Mouse (Mus musculus): ENCODE results near the gene Rbfox1. TPM values are rescaled to one million over a fixed set of nuclear protein-coding genes. Genes with fewer than 3 reads are reported as not detected.

Gene Rbfox1
- polyA plus RNA-seq, 1 experiment from 2014 or later = 1.9 TPM

- WGBS = 48% methylated on average over 9 of the region's 9 CpGs
- Histone ChIP-seq H3K9me3 (ENCODE audit: control insufficient read depth, low read length) (no peaks in the 10 kb centered on the region), H3K9ac (ENCODE audit: low read length) (no peak overlapping the region), H3K4me2 (replicated peaks; ENCODE audit: low read depth) (no peak overlapping the region), H3K36me3 (ENCODE audit: control insufficient read depth, insufficient read depth, low read length) (no peaks in the 10 kb centered on the region), H3K4me3 (ENCODE audit: low read depth, low read length) (no peak overlapping the region), H3K4me1 (replicated peaks; ENCODE audit: control insufficient read depth, insufficient read depth) (peaks cover 3% of the 10 kb centered on the region; the same call in 1 of the 2 replicates), H3K27me3 (ENCODE audit: control insufficient read depth, insufficient read depth, low read length) (no peaks in the 10 kb centered on the region), H3K27ac (replicated peaks) (no peak overlapping the region)
- ATAC-seq (ENCODE audit: low FRiP score, low TSS enrichment) = 0 out of 2 replicates have a peak, but pooled peaks have one; percentile 42
- no peak for TF ChIP-seq EP300 (optimal IDR thresholded peaks at IDR 0.05)
- no peak for TF ChIP-seq CTCF (IDR thresholded peaks at IDR 0.05; ENCODE audit: low read depth)
- peak; percentile 17 for DNase-seq (ENCODE audit: low spot score)
Measured at GRCm38 (mm10) chr16:6716214-6716911, 831.2 kb downstream of the Rbfox1 start.

DNA sequence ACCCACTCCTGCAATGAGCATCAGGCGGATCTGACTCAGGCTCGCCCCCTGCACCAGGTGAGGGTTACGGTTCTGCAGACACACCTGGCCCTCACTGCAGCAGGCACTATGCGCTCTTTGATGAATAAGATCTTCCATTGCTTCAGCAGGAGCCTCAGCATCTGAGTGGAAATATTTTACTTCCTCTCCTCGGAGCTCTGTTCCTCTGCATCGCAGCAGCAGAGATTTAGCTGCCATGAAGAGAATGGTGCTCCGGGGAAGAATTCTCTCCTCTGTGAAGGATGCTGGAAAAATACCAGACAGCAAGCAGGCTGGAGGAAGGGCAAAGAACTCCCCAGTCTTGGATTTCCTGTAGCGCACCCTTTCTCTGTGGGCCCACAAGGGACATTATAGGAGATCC lies 833.9 kb downstream of the Rbfox1 start:
- no peak for TF ChIP-seq EP300 (optimal IDR thresholded peaks at IDR 0.05)
- no peak for TF ChIP-seq CTCF (IDR thresholded peaks at IDR 0.05; ENCODE audit: low read depth)
- Histone ChIP-seq H3K4me1 (replicated peaks; ENCODE audit: control insufficient read depth, insufficient read depth) (peaks cover 3% of the 10 kb centered on the region; the same call in 1 of the 2 replicates), H3K9me3 (ENCODE audit: control insufficient read depth, low read length) (no peaks in the 10 kb centered on the region), H3K27me3 (ENCODE audit: control insufficient read depth, insufficient read depth, low read length) (no peaks in the 10 kb centered on the region), H3K4me3 (ENCODE audit: low read depth, low read length) (no peak overlapping the region), H3K36me3 (ENCODE audit: control insufficient read depth, insufficient read depth, low read length) (no peaks in the 10 kb centered on the region), H3K4me2 (replicated peaks; ENCODE audit: low read depth) (no peak overlapping the region), H3K9ac (ENCODE audit: low read length) (no peak overlapping the region), H3K27ac (replicated peaks) (no peak overlapping the region)
- ATAC-seq (ENCODE audit: low FRiP score, low TSS enrichment) (no peak), DNase-seq (ENCODE audit: low spot score) (no peak)
- 67% methylated on average over 8 of the region's 8 CpGs for WGBS

DNA sequence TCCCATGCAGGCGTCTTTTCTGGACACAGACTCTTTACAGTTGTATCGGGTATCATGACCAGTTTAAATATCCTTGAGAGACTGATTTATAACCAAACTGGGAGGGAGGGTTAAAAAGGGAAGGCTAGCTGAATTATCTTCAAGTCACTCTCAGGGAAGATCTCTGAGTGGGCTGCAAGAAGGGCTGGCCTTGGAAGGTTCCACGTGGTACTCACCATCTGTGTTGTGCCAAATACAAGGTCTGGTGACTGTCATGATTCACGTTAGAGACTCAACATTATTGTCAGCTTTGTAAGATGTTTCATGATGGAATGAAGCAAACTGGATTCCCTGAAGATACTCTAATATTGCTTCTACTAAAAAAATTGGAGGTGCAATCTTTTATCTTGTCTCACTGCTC lies 847.5 kb downstream of the Rbfox1 start:
- Histone ChIP-seq H3K4me3 (ENCODE audit: low read depth, low read length) (no peak overlapping the region), H3K27ac (replicated peaks) (no peak overlapping the region), H3K36me3 (ENCODE audit: control insufficient read depth, insufficient read depth, low read length) (no peaks in the 10 kb centered on the region), H3K9me3 (ENCODE audit: control insufficient read depth, low read length) (no peaks in the 10 kb centered on the region), H3K27me3 (ENCODE audit: control insufficient read depth, insufficient read depth, low read length) (no peaks in the 10 kb centered on the region), H3K9ac (ENCODE audit: low read length) (no peak overlapping the region), H3K4me1 (replicated peaks; ENCODE audit: control insufficient read depth, insufficient read depth) (no peaks in the 10 kb centered on the region), H3K4me2 (replicated peaks; ENCODE audit: low read depth) (no peak overlapping the region)
- ATAC-seq (ENCODE audit: low FRiP score, low TSS enrichment) (no peak), DNase-seq (ENCODE audit: low spot score) (no peak)
- WGBS = 75% methylated on average over 4 of the region's 4 CpGs
- no peak for TF ChIP-seq EP300 (optimal IDR thresholded peaks at IDR 0.05)
- TF ChIP-seq CTCF (IDR thresholded peaks at IDR 0.05; ENCODE audit: low read depth) = no peak

GRCm38 (mm10) chr16:6733427-6733826 lies 848.3 kb downstream of the Rbfox1 start:
- H3K27ac ChIP-seq (replicated peaks) = no peak overlapping the region
- DNase-seq (ENCODE audit: low spot score) (no peak), ATAC-seq (ENCODE audit: low FRiP score, low TSS enrichment) (no peak)
- no peaks in the 10 kb centered on the region for H3K9me3 ChIP-seq (ENCODE audit: control insufficient read depth, low read length)
- H3K4me2 ChIP-seq (replicated peaks; ENCODE audit: low read depth) = no peak overlapping the region
- TF ChIP-seq CTCF (IDR thresholded peaks at IDR 0.05; ENCODE audit: low read depth) (no peak), EP300 (optimal IDR thresholded peaks at IDR 0.05) (no peak)
- no peaks in the 10 kb centered on the region for H3K4me1 ChIP-seq (replicated peaks; ENCODE audit: control insufficient read depth, insufficient read depth)
- H3K36me3 ChIP-seq (ENCODE audit: control insufficient read depth, insufficient read depth, low read length) = no peaks in the 10 kb centered on the region
- WGBS = 94% methylated on average over 3 of the region's 3 CpGs
- H3K9ac ChIP-seq (ENCODE audit: low read length) = no peak overlapping the region
- H3K4me3 ChIP-seq (ENCODE audit: low read depth, low read length) = no peak overlapping the region
- no peaks in the 10 kb centered on the region for H3K27me3 ChIP-seq (ENCODE audit: control insufficient read depth, insufficient read depth, low read length)

DNA sequence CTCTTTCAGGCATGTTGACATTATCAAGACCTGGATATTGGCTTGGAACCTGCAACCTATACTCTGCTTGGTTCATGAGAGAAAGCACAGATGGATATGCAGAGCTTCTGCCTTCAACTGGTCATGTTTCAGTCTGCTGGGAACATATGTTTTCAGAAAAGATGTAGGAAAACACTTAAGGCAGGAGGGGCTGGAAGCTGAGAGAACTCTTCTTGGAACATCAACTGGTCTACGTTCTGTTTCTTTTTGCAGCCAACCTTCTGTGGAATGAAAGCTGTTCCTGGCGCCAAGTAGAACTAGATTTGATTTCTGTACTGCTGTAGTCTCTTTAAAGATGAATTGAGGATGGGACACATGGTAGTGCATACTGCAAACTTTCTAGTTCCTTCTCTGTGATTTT lies 851.4 kb downstream of the Rbfox1 start:
- no peaks in the 10 kb centered on the region for H3K9me3 ChIP-seq (ENCODE audit: control insufficient read depth, low read length)
- no peaks in the 10 kb centered on the region for H3K4me1 ChIP-seq (replicated peaks; ENCODE audit: control insufficient read depth, insufficient read depth)
- TF ChIP-seq CTCF (IDR thresholded peaks at IDR 0.05; ENCODE audit: low read depth) = no peak
- ATAC-seq (ENCODE audit: low FRiP score, low TSS enrichment) (no peak), DNase-seq (ENCODE audit: low spot score) (no peak)
- WGBS = 78% methylated on average over 2 of the region's 2 CpGs
- no peak overlapping the region for H3K4me2 ChIP-seq (replicated peaks; ENCODE audit: low read depth)
- no peaks in the 10 kb centered on the region for H3K27me3 ChIP-seq (ENCODE audit: control insufficient read depth, insufficient read depth, low read length)
- no peak overlapping the region for H3K27ac ChIP-seq (replicated peaks)
- H3K9ac ChIP-seq (ENCODE audit: low read length) = no peak overlapping the region
- H3K36me3 ChIP-seq (ENCODE audit: control insufficient read depth, insufficient read depth, low read length) = no peaks in the 10 kb centered on the region
- H3K4me3 ChIP-seq (ENCODE audit: low read depth, low read length) = no peak overlapping the region

- no peaks in the 10 kb centered on the region for H3K4me1 ChIP-seq (replicated peaks; ENCODE audit: control insufficient read depth, insufficient read depth)
- H3K4me2 ChIP-seq (replicated peaks; ENCODE audit: low read depth) = no peak overlapping the region
- H3K27ac ChIP-seq (replicated peaks) = no peak overlapping the region
- no peak for TF ChIP-seq CTCF (IDR thresholded peaks at IDR 0.05; ENCODE audit: low read depth)
- TF ChIP-seq EP300 (optimal IDR thresholded peaks at IDR 0.05) = no peak
- 77% methylated on average over 3 of the region's 3 CpGs for WGBS
- no peaks in the 10 kb centered on the region for H3K9me3 ChIP-seq (ENCODE audit: control insufficient read depth, low read length)
- DNase-seq (ENCODE audit: low spot score) = no peak
- no peak for ATAC-seq (ENCODE audit: low FRiP score, low TSS enrichment)
- H3K27me3 ChIP-seq (ENCODE audit: control insufficient read depth, insufficient read depth, low read length) = no peaks in the 10 kb centered on the region
- H3K4me3 ChIP-seq (ENCODE audit: low read depth, low read length) = no peak overlapping the region
- H3K9ac ChIP-seq (ENCODE audit: low read length) = no peak overlapping the region
- no peaks in the 10 kb centered on the region for H3K36me3 ChIP-seq (ENCODE audit: control insufficient read depth, insufficient read depth, low read length)
Measured at GRCm38 (mm10) chr16:6736998-6737397, 851.8 kb downstream of the Rbfox1 start.
